In genomic region chr1:153542726-153543320, GRCm38 (mm10) we compare ENCODE assay signal across 9 mouse cellular contexts. TPM values are rescaled to one million over a fixed set of nuclear protein-coding genes. Genes with fewer than 3 reads are reported as not detected.
DNase-seq lines count a peak whose midpoint lies in the region; ATAC-seq and TF ChIP-seq lines count a peak whose summit lies in the region.
"Had no signal": no experiment of that assay in that cellular context is flagged by ENCODE, and none has a peak within 500 bp of the region (broad histone marks: within the 10 kb centered on the region; RNA-seq: fewer than 3 reads in every experiment).

No protein-coding gene starts in this region.

- peaks cover 3% of the 10 kb centered on the region; the same call in 1 of the 2 replicates for H3K4me1 ChIP-seq in hindbrain, postnatal 0 days (ENCODE audit: insufficient read depth, low read length)

- H3K4me3 ChIP-seq in hindbrain, postnatal 0 days (ENCODE audit: low read length): no peak overlapping the region
- H3K4me3 ChIP-seq: megakaryocyte, embryonic 14.5 days had no signal

- no peak overlapping the region for H3K9ac ChIP-seq in hindbrain, postnatal 0 days (replicated peaks; ENCODE audit: low read length)

- TF ChIP-seq CTCF in hindbrain, postnatal 0 days (IDR thresholded peaks at IDR 0.05; ENCODE audit: low read depth): no peak

- peak; percentile 26 for DNase-seq in adrenal gland, adult 8-10 months
- peak; percentile 48 to 73 for DNase-seq in heart, adult 18-20 months
- peak; percentile 81 for DNase-seq in kidney, adult 9 months
- peak; percentile 34 for DNase-seq in lung, postnatal 10 days
- no peak for DNase-seq in thymus, postnatal 25 days
- no peak for DNase-seq in hindbrain, postnatal 0 days (ENCODE audit: low spot score)
- no peak for DNase-seq in cerebellum, adult 9-10 months
- DNase-seq in layer of hippocampus, adult 9-10 months (ENCODE audit: low spot score): no peak

- no peak overlapping the region for H3K27ac ChIP-seq in hindbrain, postnatal 0 days

- H3K9me3 ChIP-seq in hindbrain, postnatal 0 days (ENCODE audit: low read length): no peaks in the 10 kb centered on the region
- H3K9me3 ChIP-seq: megakaryocyte, embryonic 14.5 days had no signal

- no peaks in the 10 kb centered on the region for H3K36me3 ChIP-seq in hindbrain, postnatal 0 days (ENCODE audit: insufficient read depth, low read length)

- H3K4me2 ChIP-seq in hindbrain, postnatal 0 days (ENCODE audit: low read depth, low read length): no peak overlapping the region

- ATAC-seq in hindbrain, postnatal 0 days: no peak

- 58% methylated on average over 7 of the region's 7 CpGs for WGBS in hindbrain, postnatal 0 days

- H3K27me3 ChIP-seq in hindbrain, postnatal 0 days (ENCODE audit: insufficient read depth, low read length): no peaks in the 10 kb centered on the region

RNA-seq across cellular contexts. Expression of gene Npl, which starts 7.0 kb away (rescaled TPM):
- total RNA-seq in adrenal gland, adult 8-10 months (2022): 1 to 10 TPM; 3.0 to 6.7 (median 4.7) TPM
- total RNA-seq in heart, adult 18-20 months (2021): 1 to 10 TPM; 1.6 to 2.2 TPM
- 7.3 and 9.4 TPM in 2 replicates for total RNA-seq in hindbrain, postnatal 0 days (2014; rRNA removed)
- polyA plus RNA-seq in hindbrain, postnatal 0 days (2015; fragmentation: Nextera tagmentation; extraction: Ambion mirVana): 18.3 and 20.2 TPM in 2 replicates

RNA-seq across cellular contexts. Expression of gene Dhx9, which starts 55.4 kb away (rescaled TPM):
- 100 to 1,000 TPM in 2 of 4 experiments, 10 to 100 TPM in 2; 95.2 to 124 (median 108) TPM for total RNA-seq in adrenal gland, adult 8-10 months (2022)
- total RNA-seq in heart, adult 18-20 months (2021): 10 to 100 TPM; 41.4 to 46.0 TPM
- 57.3 and 73.8 TPM in 2 replicates for total RNA-seq in hindbrain, postnatal 0 days (2014; rRNA removed)
- 36.8 and 39.1 TPM in 2 replicates for polyA plus RNA-seq in hindbrain, postnatal 0 days (2015; fragmentation: Nextera tagmentation; extraction: Ambion mirVana)

Comparison
In these comparisons a context has a peak if more than half of its experiments do, and no peak if none do; other contexts are left out.
1. DNase-seq: peak in adrenal gland, adult 8-10 months (single experiment), heart, adult 18-20 months (2 of 2), kidney, adult 9 months (single experiment) and lung, postnatal 10 days (single experiment); none in thymus, postnatal 25 days (single experiment), hindbrain, postnatal 0 days (single experiment), cerebellum, adult 9-10 months (single experiment) and layer of hippocampus, adult 9-10 months (single experiment).